Mouse (Mus musculus) layer of hippocampus, postnatal 36 days (tissue): Measurements from ENCODE around the gene Ppfibp2. TPM values are rescaled to one million over a fixed set of nuclear protein-coding genes. Genes with fewer than 3 reads are reported as not detected.

Experiments used
- DNase-seq, 2 experiments: peaks; one replicate each; pipeline ENCODE4 v3.0.0; 2022
- total RNA-seq, 2 experiments: library from RNA; stranded (reverse); gene quantifications; 2 replicates each; pipeline ENCODE4 v1.2.3; 2021

Gene Ppfibp2
- total RNA-seq, 2 experiments from 2014 or later: 6.7 to 6.8 TPM

GRCm38 (mm10) chr7:107664063-107665056 lies 69.4 kb downstream of the Ppfibp2 start:
- no peak for DNase-seq

- no peak for DNase-seq
These were observed 70.2 kb downstream of the Ppfibp2 start for GRCm38 (mm10) chr7:107665221-107665585.

GRCm38 (mm10) chr7:107665586-107666261 lies 70.7 kb downstream of the Ppfibp2 start:
- DNase-seq: peak; percentile 28 to 44

DNA sequence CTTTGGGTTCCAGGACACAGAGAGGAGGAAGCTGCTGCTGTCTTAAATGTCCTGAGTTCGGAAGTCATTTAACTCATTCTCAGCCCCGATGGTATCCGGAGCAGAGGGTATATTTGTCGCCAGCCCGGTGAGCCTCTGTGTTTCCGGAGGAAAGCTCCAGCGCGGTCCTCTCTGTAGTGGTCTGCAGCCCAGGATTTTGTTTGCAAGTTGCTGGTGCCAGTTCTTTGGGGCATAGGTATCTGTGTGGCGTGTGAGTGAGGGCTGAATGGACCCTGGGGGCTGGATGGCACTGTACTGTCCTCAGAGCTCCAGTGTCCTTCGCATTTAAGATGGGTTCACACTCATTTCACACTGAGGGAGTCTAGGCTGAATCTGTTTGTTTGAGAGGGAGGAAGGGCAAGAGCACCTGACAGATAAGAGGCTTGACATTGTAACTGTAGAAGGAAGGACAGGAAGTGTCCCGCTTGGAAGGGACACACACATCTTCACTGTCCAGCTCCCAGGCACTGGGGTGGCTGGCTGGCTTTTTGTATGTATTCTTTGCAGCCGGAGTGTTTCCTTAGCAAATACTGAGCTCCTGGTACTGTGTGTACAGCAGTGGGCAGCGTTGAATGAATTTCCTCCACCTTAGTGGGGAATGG lies 71.4 kb downstream of the Ppfibp2 start:
- no peak for DNase-seq

GRCm38 (mm10) chr7:107668514-107668913 lies 73.5 kb downstream of the Ppfibp2 start:
- DNase-seq: no peak

GRCm38 (mm10) chr7:107675224-107675623 lies 80.2 kb downstream of the Ppfibp2 start:
- no peak for DNase-seq

- DNase-seq: no peak
These were observed 85.3 kb downstream of the Ppfibp2 start for GRCm38 (mm10) chr7:107680151-107680852.

GRCm38 (mm10) chr7:107681306-107681705 lies 86.3 kb downstream of the Ppfibp2 start:
- no peak for DNase-seq

DNA sequence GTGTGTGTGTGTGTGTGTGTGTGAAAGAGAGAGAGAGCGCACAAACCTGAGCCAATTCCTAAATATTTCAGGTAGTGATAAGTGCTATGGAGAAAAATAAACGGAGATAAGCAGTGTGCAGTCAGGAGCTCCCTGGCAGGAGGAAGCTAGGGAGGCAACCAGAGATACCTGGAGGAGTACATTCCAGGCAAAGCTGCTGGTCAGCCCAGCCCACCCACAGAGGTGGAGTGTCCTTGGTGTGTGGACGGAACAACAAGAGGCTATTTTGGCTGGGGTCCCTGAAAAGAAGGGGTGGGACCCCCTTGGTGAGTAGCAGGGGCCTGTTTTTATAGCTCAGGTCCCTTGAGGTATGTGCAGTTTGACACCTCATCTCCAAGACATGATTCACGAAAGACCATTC lies 88.2 kb downstream of the Ppfibp2 start:
- no peak for DNase-seq

DNA sequence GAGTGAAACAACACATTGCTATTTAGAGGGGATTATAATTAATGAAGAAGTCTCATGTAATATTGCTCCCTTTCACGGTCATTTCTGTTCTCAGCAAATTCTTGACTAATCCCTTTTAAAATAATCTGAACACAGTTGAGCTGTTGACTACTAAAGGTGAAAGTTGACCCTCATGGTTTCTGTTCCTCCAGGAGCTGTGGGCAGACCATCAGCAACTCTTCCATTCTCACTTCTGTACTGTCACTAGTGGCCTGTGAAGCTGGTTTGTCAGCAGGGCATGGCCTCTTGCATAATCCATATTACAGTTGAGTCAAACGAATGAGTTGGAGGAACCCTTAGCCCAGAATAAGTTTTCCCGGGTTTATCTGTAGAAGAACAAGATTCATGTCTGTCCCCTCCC lies 88.6 kb downstream of the Ppfibp2 start:
- no peak for DNase-seq

GRCm38 (mm10) chr7:107685238-107685954 lies 90.4 kb downstream of the Ppfibp2 start:
- no peak for DNase-seq

GRCm38 (mm10) chr7:107685955-107686285 lies 90.9 kb downstream of the Ppfibp2 start:
- no peak for DNase-seq

GRCm38 (mm10) chr7:107687412-107687811 lies 92.4 kb downstream of the Ppfibp2 start:
- no peak for DNase-seq

DNA sequence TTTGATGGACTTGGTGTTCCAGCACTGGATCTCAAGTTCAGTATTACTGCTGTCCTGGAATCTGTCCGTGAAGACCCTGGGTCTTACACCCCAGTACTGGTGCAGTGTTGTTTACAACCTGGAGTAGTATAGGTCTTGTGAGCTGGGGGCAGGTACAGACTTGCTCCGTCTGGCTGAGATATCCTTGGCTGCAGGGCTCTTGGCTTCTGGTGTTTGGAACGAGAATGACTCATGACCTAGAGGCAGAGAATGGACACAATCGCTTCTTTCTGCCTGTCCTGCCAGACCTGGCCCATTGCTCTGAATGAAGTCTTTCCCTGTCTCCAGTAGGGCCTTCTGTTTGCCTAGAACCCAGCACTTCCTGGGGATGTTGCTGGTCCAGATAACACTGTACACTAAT lies 93.0 kb downstream of the Ppfibp2 start:
- no peak for DNase-seq

- no peak for DNase-seq
These were observed 95.6 kb downstream of the Ppfibp2 start for GRCm38 (mm10) chr7:107690426-107691221.

DNA sequence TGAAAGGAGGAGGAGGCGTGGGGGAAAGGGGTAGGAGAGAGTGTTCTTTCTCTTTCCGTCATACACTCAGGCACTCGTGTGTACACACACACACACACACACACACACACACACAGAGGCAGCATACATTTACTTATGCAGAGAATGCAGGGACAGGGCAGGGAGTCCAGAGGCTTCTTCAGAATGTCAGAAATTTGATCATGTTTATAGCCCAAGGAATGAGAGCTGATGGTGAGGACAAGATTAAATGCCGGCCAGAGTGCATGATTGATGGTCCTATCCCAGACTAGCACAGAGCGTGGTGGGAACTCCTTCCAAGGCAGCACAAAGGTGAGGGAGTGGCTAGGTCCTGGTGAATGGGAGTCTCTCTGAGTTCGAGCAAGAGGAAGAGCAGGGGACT lies 96.5 kb downstream of the Ppfibp2 start:
- no peak for DNase-seq

DNA sequence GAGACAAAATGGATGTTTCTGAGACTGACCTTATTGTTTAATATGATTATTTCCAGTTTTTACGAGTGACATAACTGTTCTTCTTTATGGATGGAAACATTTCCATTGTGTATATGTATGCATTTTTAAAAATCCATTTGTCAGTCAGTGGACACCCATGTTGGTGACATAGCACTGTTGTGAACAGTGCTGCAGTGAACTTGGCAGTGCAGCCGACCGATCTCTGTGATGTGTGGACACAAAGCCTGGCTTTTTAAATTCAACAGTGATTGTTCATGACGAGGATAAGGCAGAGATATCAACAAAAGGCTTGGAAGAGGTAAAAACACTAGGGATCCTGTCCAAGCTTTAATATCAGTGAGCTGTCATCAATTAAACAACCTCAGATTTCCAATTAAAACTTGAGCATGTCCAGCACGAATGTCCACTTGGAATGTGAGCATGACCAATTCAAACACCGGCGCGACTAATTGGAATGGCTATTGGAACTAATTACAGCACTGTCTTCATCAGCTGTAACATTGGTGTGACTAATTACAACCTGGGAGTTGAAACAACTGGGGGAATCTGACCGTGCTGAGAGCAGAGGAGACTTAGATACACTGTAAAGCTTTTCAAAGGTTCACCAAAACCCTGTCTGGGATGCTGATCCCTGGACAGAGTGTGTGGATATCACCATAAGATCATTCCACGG lies 99.4 kb downstream of the Ppfibp2 start:
- no peak for DNase-seq

DNA sequence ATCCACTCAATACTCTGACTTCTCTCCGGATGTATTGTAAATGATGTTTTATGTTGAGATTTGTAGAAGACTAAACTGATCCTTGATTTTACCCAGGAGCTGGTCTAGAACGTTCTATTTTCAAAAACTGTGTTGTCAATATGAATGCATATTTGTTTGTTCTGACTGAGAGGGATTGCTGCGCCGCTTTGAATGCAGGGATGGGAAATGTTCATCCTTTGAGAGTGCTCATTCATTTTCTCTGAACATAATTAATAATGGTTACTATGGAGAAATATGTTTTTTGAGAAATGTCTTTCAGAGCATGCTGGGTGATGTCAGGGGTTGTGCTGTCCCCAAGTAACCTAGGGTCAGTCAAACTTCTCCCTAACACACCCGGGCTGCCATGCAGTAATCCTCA lies 102.1 kb downstream of the Ppfibp2 start:
- no peak for DNase-seq

DNA sequence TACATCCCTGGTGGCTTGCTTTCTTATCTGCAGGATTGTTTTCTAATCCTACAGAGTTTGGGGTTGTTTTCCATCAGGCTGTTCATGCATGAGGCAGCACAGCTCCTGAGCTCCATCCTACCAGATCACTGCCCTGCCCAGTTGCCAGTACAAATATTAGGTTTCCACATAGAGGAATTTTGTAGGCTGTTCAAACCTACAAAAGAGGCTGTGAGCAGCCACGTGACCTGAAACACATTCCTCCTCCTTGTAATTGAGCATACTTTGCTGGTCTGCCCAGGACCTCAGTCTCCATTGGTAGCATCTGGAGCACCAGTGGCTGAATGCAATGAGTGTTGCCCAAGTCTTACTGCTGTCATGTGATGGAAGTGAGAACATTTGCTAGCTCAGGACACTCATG lies 104.9 kb downstream of the Ppfibp2 start:
- DNase-seq: no peak

GRCm38 (mm10) chr7:107700646-107701045 lies 105.6 kb downstream of the Ppfibp2 start:
- no peak for DNase-seq
